Mouse (Mus musculus) layer of hippocampus, adult 9-11 months (tissue): ENCODE data around the gene Hsf4.
A peak's percentile ranks its signal among the peaks of the same experiment; 100 is the strongest.

Experiments
- DNase-seq: peaks from one replicate; pipeline ENCODE4 v3.0.0; 2022

The Hsf4 gene

DNA sequence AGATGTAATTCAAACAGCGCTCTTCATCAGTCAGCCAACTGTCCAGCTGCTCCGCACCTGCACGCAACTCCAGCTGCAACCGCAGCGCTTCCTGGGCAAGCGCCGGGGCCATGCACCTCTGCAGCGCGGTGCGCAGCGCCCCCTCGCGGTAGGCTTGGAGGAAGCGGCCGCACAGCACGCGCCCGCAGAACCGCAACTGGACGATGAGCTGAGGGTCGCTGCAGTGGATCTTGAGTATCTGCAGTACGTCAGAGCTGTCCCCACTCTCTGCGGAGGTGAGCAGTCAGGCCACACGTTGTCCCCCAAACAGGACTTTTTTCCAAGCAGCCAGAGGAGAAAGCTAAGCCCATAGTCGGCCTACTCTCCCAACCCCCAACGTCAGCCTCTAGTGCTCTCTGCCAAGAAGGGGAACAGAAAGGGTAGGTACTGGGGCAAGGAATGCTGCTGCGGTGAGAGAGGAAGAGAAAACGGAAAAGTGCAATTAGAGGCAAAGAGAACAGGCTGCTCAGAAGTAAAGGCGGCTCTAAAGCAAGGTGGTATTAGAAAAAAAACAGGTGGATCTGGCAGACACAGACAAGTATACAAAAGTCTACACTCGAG, 9.8 kb upstream of the Hsf4 start:
- no peak for DNase-seq

- DNase-seq: no peak
Observed at GRCm38 (mm10) chr8:105260371-105261099, 9.1 kb upstream of the Hsf4 start.

- DNase-seq: no peak
Observed at GRCm38 (mm10) chr8:105261326-105261980, 8.1 kb upstream of the Hsf4 start.

- DNase-seq: no peak
Observed at GRCm38 (mm10) chr8:105263244-105263912, 6.2 kb upstream of the Hsf4 start.

GRCm38 (mm10) chr8:105264024-105264982, 5.3 kb upstream of the Hsf4 start, which contains the start of the genes Tradd and Fbxl8:
Gene Tradd, minus strand, starts transcription at chr8:105264609.
Gene Fbxl8, plus strand, starts transcription at chr8:105264648.
- no peak for DNase-seq

DNA sequence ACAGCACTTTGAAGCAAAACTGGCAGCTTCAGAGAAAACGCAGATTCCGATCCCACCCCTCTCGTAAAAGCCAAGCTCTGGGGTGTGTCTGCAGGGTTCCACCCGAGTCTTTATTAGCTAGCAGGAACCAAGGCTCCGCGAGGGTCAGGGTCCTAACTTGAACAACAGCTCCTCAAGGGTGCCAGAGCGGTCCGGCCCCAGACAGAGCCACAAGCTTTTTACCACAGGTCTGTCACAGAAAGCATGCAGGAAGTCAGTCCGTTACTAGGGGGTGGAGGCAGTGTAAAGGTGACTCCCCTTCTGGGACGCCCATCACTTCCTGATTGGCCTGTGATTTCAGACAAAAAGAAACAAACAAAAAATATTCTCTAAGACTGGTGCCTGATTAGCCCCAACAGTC, 4.5 kb upstream of the Hsf4 start:
- DNase-seq: no peak

DNA sequence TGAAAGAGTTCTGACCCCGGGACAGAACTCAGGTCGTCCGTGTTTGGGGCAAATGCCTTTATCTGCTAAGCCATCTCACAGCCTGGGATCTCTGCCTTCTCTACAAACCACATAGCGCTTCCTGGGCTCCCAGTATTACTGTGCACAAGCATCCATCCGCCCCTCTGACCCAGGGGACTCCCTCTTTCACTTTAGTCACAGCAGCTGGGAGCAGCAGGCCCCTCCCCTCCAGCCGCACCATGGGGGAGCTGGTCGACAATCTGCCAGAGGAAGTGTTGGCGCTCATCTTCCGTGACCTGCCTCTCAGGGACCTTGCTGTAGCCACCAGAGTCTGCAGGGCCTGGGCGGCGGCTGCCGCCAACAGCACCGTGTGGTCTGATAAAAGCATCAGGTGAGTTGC, 2.8 kb upstream of the Hsf4 start:
- no peak for DNase-seq

- peak; percentile 88 for DNase-seq
Observed at GRCm38 (mm10) chr8:105268342-105269074, 1.1 kb upstream of the Hsf4 start.

- no peak for DNase-seq
Observed at GRCm38 (mm10) chr8:105269075-105269458, 534 bp upstream of the Hsf4 start.

DNA sequence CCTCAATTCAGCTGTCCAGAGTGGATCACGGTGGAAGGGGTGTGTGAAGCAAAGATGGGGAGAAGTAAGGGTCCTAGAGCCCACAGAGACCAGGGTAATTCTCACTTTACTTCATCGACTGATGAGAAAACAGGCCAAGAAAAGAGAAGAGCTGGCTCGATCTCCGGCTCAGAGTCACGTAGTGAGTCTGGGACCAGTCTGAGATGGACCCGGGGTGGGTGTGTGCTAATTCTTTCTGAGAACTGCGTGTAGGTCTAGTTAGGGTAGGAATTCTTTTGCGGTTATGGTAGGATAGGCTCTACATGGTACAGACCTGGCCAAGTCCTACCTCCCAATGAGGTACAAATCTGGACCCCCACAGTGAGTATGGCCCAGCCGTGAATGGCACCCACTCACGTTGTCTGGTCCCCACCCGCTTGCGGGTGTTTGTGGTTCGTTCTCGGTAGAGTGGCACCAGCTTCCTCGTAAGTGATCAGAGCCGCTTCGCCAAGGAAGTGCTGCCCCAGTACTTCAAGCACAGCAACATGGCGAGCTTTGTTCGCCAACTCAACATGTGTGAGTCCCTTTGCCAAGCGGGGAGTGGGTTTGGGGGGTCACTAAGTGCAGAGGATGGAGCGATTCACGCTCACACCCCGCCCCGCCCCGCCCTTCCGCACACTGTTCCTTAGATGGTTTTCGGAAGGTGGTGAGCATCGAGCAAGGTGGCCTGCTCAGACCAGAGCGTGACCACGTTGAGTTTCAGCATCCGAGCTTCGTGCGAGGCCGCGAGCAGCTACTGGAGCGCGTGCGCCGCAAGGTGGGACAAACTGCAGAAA, 707 bp downstream of the Hsf4 start:
- no peak for DNase-seq

DNA sequence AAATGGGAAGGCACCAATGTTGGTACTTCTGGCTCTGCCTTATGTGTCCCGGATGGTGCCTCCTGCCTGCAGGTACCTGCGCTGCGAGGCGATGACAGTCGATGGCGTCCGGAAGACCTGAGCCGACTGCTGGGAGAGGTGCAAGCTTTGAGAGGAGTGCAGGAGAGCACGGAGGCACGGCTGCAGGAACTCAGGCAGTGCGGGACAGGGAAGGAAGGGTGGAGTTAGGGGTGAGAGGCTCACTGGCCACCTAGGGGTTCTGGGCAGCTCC, 1.2 kb downstream of the Hsf4 start:
- DNase-seq: no peak

GRCm38 (mm10) chr8:105275387-105275786, 5.8 kb downstream of the Hsf4 start:
- DNase-seq: no peak

- no peak for DNase-seq
Observed at GRCm38 (mm10) chr8:105275840-105276239, 6.2 kb downstream of the Hsf4 start, which contains the start of gene Nol3. Gene Nol3, plus strand, starts transcription at chr8:105276140.

- DNase-seq: no peak
Observed at GRCm38 (mm10) chr8:105276292-105277120, 6.9 kb downstream of the Hsf4 start.

- DNase-seq: peak; percentile 92
Observed at GRCm38 (mm10) chr8:105278911-105279334, 9.3 kb downstream of the Hsf4 start.

- DNase-seq: no peak
Observed at GRCm38 (mm10) chr8:105280567-105280966, 11.0 kb downstream of the Hsf4 start.

DNA sequence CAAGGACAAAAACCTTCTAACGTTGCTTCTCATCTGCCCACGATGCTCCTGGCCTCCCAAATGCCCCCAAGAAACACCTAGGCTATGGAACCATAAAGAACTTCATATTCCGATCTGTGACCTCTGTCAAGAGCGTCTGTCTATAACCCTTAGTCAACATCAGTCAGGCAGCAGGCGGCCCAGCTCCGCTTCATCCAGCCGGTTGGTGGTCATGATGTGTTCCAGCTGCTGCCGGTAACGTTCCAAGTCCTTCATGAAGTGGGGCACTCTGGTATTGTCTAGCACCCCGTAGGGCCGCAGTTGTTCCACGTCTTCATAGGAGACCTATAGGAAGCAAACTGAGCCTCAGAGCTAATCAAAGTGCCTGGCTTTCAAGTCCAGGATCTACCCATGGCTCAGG, 12.2 kb downstream of the Hsf4 start:
- DNase-seq: no peak

DNA sequence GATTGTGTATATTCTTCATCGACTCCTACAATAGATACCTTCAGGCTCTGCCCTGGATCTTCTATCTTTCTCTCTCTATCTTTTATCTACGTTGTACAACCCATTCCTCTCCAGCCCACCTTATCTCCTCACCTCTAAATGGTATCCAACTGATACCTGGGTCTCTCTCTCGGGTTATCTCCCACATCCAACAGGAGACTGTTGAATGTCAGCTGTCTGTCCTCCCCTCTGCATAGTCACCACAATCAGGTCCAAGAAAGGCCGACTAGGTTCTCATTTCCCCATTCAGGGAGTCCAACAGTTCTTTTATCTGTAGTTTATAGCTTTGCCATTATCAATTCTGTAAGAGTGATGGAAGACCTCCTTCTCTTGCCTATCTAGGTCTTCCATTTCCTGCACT, 12.6 kb downstream of the Hsf4 start:
- no peak for DNase-seq

DNA sequence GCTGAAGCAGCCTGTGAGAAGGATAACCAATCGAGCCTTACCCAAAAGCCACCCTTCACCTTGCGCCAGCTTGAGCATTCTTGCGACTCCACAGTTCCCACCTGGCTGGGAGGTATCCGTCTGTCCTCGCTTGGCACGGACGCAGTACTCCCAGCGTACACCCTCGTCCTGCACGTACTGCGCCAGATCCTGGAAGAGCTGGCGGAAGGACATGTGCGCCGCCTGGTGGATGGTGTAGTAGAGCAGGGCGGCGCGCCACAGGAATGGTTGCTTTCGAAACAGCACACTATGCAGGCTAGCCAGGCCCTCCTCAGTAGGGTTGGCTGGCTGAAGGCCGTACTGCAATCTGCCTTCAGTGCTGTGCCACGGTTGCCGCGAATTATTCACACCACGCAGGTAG, 13.5 kb downstream of the Hsf4 start:
- DNase-seq: no peak

DNA sequence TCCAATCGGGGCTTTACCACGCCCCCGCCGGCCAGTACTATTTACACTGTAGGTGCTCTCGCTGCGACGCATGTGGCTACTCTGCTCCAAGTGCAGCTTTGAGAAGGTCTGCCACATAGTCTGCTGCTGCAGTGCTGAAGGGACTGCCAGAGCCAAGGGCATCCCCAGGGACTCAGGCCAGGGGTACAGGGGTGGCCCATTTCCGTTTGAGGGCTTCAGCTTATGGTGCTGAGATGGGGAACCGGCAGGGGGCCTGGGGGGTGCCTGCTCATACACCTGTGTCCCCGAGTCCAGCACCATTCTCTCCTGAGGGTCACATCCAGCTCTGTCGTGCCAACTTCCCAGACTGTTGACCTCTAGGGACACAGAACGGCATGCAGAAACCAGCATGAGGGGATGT, 15.9 kb downstream of the Hsf4 start:
- no peak for DNase-seq
